Mouse (Mus musculus) lung, embryonic 15.5 days (tissue): Measurements from ENCODE around the gene Lrp2. TPM values are rescaled to one million over a fixed set of nuclear protein-coding genes. Genes with fewer than 3 reads are reported as not detected.

Source experiments
- ATAC-seq: fragments of 200-750 bp; cut with Nextera tagmentation; 2 replicates; pipeline ENCODE4 v1.8.0; 2017; ENCODE audit warnings: moderate number of reproducible peaks, borderline replicate concordance; ENCODE audit not compliant: low FRiP score, low TSS enrichment; ENCODE audit errors: extremely low read depth
- H3K27ac ChIP-seq: fragments of 300-500 bp; sonication (generic); 2 replicates; pipeline ENCODE4 v1.5.1; 2015; ENCODE audit warnings: moderate library complexity, mild to moderate bottlenecking, inconsistent platforms
- H3K27me3 ChIP-seq: fragments of 300-500 bp; sonication (generic); 2 replicates; pipeline ENCODE4 v1.6.1; 2015; ENCODE audit warnings: inconsistent platforms
- H3K36me3 ChIP-seq: fragments of 300-500 bp; sonication (generic); 2 replicates; pipeline ENCODE4 v1.6.1; 2015; ENCODE audit warnings: inconsistent platforms
- H3K4me1 ChIP-seq: fragments of 300-500 bp; sonication (generic); 2 replicates; pipeline ENCODE4 v1.6.1; 2015; ENCODE audit warnings: inconsistent platforms
- H3K4me2 ChIP-seq: fragments of 300-500 bp; sonication (generic); 2 replicates; pipeline ENCODE4 v1.6.1; 2015; ENCODE audit warnings: inconsistent platforms, mild to moderate bottlenecking, moderate library complexity
- H3K4me3 ChIP-seq: fragments of 300-500 bp; sonication (generic); 2 replicates; pipeline ENCODE4 v1.5.1; 2015; ENCODE audit warnings: mild to moderate bottlenecking, inconsistent platforms
- H3K9ac ChIP-seq: fragments of 300-500 bp; sonication (generic); 2 replicates; pipeline ENCODE4 v1.6.1; 2015; ENCODE audit warnings: inconsistent platforms
- H3K9me3 ChIP-seq: fragments of 300-500 bp; sonication (generic); 2 replicates; pipeline ENCODE4 v1.6.1; 2016; ENCODE audit warnings: inconsistent platforms
- WGBS: fragments of 180-500 bp; shearing (Covaris S2); methylation state at CpG from one replicate; pipeline ENCODE4 v1.1.7; 2015; 5-methylcytosine and 5-hydroxymethylcytosine counted together
- polyA plus RNA-seq: library from polyadenylated mRNA; unstranded; fragments of >200 nt; fragmentation: Nextera tagmentation; extraction: Ambion mirVana; gene quantifications from 2 replicates; pipeline ENCODE4 v1.2.1, GENCODE M21; 2015

Gene Lrp2
- polyA plus RNA-seq, 1 experiment from 2014 or later, result 0.87 TPM

GRCm38 (mm10) chr2:69386118-69386871 is 199.6 kb downstream of the Lrp2 start:
- no peaks in the 10 kb centered on the region for H3K9me3 ChIP-seq
- no peak overlapping the region for H3K9ac ChIP-seq
- 29% methylated on average over 3 of the region's 3 CpGs for WGBS
- H3K36me3 ChIP-seq, result no peaks in the 10 kb centered on the region
- no peaks in the 10 kb centered on the region for H3K4me1 ChIP-seq
- no peak overlapping the region for H3K4me2 ChIP-seq
- no peak overlapping the region for H3K4me3 ChIP-seq
- ATAC-seq, result no peak
- H3K27ac ChIP-seq, result no peak overlapping the region
- no peaks in the 10 kb centered on the region for H3K27me3 ChIP-seq

GRCm38 (mm10) chr2:69382838-69383237 is 203.0 kb downstream of the Lrp2 start:
- ATAC-seq, result no peak
- Histone ChIP-seq H3K27me3 (no peaks in the 10 kb centered on the region), H3K36me3 (no peaks in the 10 kb centered on the region), H3K4me2 (no peak overlapping the region), H3K27ac (no peak overlapping the region), H3K9ac (no peak overlapping the region), H3K4me3 (no peak overlapping the region), H3K4me1 (no peaks in the 10 kb centered on the region), H3K9me3 (no peaks in the 10 kb centered on the region)
- 74% methylated on average over 5 of the region's 5 CpGs for WGBS

DNA sequence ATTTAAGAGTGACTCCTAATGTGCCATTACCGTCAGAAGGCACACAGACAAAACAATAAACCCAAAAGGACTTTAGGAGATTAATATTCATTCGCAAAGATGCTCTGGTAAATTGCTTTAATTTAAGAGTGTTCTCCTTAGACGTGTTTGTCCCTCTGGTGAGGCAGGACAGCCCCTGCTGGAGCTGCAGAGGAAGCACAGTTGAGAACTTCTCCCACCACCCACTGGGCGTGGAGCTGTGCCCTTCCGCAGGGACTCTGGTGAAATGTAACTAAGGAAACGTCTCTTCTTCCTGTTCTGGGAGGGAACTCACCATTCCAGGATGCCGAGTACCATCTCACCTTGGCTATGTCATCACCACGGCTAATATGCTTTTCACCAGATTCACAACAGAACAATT is 204.1 kb downstream of the Lrp2 start:
- Histone ChIP-seq H3K4me3 (no peak overlapping the region), H3K36me3 (no peaks in the 10 kb centered on the region), H3K27me3 (no peaks in the 10 kb centered on the region), H3K27ac (no peak overlapping the region), H3K4me1 (no peaks in the 10 kb centered on the region), H3K9ac (no peak overlapping the region), H3K9me3 (no peaks in the 10 kb centered on the region), H3K4me2 (no peak overlapping the region)
- 38% methylated on average over 8 of the region's 8 CpGs for WGBS
- no peak for ATAC-seq

- H3K4me1 ChIP-seq, result no peaks in the 10 kb centered on the region
- H3K27me3 ChIP-seq, result no peaks in the 10 kb centered on the region
- no peaks in the 10 kb centered on the region for H3K36me3 ChIP-seq
- WGBS, result 33% methylated on average over 13 of the region's 13 CpGs
- H3K27ac ChIP-seq, result no peak within 1 kb of the TSS
- no peak within 1 kb of the TSS for H3K4me3 ChIP-seq
- no peak within 1 kb of the TSS for H3K9ac ChIP-seq
- H3K4me2 ChIP-seq, result no peak within 1 kb of the TSS
- ATAC-seq, result no peak
- no peaks in the 10 kb centered on the region for H3K9me3 ChIP-seq
These were observed 205.6 kb downstream of the Lrp2 start, which contains the start of gene Dhrs9 for GRCm38 (mm10) chr2:69380281-69380680. Dhrs9 (plus strand) TSS chr2:69380445.

DNA sequence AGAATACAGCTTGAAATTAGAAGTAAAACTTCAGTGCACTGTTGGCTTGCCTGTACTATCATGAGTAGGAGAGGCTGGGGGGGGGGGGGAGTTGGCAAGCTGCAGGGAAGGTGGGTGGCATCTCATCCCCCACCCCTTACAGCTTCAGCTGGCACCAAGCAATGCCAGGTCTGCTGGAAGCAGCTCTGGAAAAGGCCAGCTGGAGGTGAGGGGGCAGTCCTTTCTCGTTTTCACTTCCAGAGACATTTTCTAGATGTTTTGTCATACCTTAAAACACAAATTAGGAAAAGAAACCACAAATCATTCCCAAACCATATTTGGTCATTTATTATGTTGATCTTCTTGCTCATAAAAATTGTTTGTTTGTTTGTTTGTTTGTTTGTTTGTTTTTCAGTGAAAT is 206.1 kb downstream of the Lrp2 start:
- Histone ChIP-seq H3K4me2 (no peak overlapping the region), H3K9ac (no peak overlapping the region), H3K4me1 (no peaks in the 10 kb centered on the region), H3K36me3 (no peaks in the 10 kb centered on the region), H3K27ac (no peak overlapping the region), H3K9me3 (no peaks in the 10 kb centered on the region), H3K27me3 (no peaks in the 10 kb centered on the region), H3K4me3 (no peak overlapping the region)
- 35% methylated on average over 1 of the region's 1 CpGs for WGBS
- ATAC-seq, result no peak

DNA sequence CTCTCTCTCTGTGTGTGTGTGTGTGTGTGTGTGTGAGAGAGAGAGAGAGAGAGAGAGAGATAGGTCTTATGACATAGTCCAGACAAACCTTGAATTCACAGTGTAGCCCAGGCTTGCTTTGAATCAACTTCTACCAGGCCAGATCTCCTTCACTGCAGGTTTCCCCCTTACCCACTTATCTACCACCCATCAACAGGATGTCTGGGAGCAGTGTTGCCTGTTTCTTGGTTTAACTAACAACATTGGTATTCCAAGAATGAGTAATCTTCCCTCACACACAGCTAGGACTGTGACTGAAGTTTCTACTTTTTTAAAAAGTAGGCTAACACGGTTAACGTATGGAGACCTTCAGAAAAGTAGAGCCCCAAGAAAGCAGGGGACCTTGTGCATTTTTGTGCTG is 209.1 kb downstream of the Lrp2 start:
- no peak for ATAC-seq
- H3K27ac ChIP-seq, result no peak overlapping the region
- WGBS, result 56% methylated on average over 2 of the region's 2 CpGs

More for the DNA sequence above, 209.1 kb downstream of the Lrp2 start:
- Histone ChIP-seq H3K27me3 (no peaks in the 10 kb centered on the region), H3K4me1 (no peaks in the 10 kb centered on the region), H3K9ac (no peak overlapping the region), H3K9me3 (no peaks in the 10 kb centered on the region), H3K36me3 (no peaks in the 10 kb centered on the region), H3K4me2 (no peak overlapping the region), H3K4me3 (no peak overlapping the region)

Other genes starting within 250 kb of the Lrp2 start
- 0.04 and 0.10 TPM in 2 replicates for gene Abcb11, start 243.4 kb downstream of the Lrp2 start, polyA plus RNA-seq
- gene Dhrs9, start 205.6 kb downstream of the Lrp2 start, polyA plus RNA-seq, result not detected in 2 replicates
- 14.2 and 17.3 TPM in 2 replicates for gene Bbs5, start 61.1 kb upstream of the Lrp2 start, polyA plus RNA-seq
- gene Klhl41, start 84.1 kb upstream of the Lrp2 start, polyA plus RNA-seq, result 0.88 and 1.4 TPM in 2 replicates
- 9.1 TPM in 2 replicates for gene Fastkd1, start 127.5 kb upstream of the Lrp2 start, polyA plus RNA-seq
- 123 and 135 TPM in 2 replicates for gene Ppig, start 136.5 kb upstream of the Lrp2 start, polyA plus RNA-seq
- gene Ccdc173, start 203.5 kb upstream of the Lrp2 start, polyA plus RNA-seq, result 2.6 and 3.2 TPM in 2 replicates
- gene Phospho2, start 203.6 kb upstream of the Lrp2 start, polyA plus RNA-seq, result 19.2 and 19.4 TPM in 2 replicates
- gene Klhl23, start 235.9 kb upstream of the Lrp2 start, polyA plus RNA-seq, result 36.4 and 38.6 TPM in 2 replicates